Mouse (Mus musculus): ENCODE results near the gene Ptprr. TPM values are rescaled to one million over a fixed set of nuclear protein-coding genes. Genes with fewer than 3 reads are reported as not detected.

The Ptprr gene
- total RNA-seq, 2 experiments from 2014 or later = 0.75 to 1.3 TPM

DNA sequence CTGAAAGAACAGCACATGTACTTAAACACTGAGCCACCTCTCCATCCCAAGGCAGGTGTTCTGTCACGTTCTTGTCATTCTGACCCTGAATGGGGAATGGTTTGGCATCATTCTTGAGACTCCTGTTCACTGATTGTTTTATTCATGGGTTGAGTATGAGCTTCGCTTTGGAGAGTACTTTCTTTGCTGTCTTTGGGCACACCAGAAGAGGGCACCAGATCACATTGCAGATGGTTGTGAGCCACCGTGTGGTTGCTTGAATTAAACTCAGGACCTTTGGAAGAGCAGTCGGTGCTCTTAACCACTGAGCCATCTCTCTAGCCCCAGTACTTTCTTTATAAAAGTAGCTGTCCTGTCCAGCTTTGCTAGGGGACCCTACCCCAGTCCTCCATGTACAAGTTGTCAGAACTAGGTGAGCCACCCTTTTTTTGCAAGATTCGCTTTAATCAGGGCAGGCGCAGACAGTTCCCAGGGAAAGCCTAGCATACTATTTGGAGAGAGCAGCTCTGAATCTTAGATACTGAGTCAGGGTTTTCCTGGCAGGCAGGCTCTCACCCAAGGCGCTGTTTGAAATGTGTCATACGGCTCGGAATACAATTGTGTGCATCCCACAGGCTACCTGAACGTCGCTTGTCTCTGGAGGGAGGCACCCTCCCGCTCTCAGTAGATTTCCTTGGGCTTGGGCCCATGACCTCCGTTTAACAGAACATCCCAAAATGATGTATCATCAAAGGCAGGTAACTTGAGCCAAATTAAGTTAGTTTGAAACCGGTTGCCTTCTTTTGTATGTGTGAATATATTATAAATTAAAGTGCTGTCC lies 178.8 kb downstream of the Ptprr start:
- no peak for DNase-seq (ENCODE audit: low spot score)

DNA sequence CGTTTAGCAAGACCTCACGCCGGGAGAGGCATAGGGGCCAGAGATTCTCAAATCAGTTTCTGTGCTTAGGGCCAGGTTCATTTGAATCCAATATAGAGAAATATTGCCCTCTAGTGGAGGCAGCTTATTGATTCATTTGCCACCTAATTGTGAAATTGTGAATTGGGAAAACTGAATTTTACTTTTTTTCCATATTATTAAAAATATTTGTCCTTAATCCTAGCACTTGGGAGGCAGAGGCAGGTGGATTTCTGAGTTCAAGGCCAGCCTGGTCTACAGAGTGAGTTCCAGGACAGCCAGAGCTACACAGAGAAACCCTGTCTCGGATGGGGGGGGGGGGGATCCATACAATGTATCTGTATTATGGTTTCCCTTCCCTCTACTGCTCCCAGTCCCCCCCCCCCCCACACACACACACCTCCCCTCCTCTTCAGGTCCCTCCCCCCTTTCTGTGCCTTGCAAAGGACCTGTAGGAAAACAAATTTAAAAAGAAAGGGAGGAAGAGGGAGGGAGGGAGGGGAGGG lies 179.5 kb downstream of the Ptprr start:
- no peak for DNase-seq (ENCODE audit: low spot score)

DNA sequence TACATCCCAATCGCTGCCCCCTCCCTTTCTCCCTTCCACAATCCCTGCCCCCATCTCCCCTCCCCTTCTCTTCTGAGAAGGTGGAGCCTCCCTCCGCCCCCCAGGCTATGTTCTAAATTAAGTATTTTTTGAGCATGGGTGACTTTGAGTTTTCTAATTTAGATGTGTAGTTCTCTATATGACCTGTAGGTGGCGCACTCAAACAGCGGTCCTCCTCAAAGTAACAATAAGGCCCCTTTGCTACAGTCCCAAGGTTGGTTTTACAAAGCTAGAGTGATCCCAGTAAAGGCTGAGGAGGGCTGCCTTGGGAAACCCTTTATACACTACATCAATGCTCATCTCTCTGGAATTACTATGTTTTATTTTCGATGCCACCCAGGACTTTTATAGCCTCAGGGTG lies 181.0 kb downstream of the Ptprr start:
- DNase-seq (ENCODE audit: low spot score) = no peak

DNA sequence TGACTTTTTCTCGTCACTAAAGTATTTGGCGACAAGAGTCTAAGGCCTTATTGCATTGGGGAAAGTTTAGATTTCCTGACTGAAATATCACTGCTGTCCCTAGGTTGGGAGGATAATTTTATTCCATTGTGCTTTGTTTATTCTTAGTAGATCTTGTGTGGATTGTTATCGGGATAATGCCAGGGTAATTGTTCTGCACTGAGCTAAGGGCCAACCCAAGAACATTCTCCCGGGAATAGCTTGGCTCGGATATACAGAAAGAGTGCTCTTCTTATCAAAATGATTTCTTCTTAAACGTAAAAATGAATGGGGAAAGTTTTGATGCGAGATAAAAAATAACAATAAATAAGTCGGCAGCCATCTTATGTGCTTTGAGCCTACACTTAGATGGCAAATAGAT lies 183.5 kb downstream of the Ptprr start:
- no peak for DNase-seq (ENCODE audit: low spot score)

DNA sequence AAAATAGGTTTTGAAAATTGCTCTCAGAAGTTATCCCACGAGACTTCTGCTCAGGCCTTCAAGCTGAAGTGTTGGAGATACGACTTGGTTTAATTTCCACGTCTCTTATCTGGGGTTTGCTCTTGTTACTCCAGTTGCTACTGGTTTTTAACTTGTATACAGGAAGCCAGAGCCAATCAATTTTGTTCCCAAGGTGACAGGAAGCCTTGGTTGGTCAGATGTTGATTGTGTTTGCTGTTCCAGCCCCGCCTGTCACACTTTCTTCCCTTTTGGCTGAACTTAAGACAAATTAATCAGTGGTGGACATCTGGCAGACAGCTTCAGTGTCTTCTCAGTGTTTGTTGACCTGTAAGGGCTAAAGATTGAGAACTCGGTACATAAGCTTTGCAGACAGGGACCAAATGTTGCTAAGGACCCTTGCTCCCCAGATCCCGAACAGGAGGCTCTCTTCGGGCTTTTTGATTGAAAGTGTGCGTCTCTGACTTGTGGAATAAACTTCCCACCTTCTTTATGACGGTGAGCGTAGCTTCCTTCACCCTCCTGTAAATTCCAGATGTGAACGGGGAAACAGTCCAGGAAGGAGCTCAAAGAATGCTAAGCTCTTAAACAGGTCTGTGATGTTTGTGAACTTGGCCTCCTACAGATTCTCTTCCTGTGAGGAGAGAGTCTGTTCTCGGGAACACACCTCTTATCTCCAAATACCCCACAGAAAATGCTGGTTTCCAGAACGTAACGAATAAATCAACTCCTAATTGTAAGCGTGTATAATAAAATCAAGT lies 187.8 kb downstream of the Ptprr start:
- no peak for DNase-seq (ENCODE audit: low spot score)

DNA sequence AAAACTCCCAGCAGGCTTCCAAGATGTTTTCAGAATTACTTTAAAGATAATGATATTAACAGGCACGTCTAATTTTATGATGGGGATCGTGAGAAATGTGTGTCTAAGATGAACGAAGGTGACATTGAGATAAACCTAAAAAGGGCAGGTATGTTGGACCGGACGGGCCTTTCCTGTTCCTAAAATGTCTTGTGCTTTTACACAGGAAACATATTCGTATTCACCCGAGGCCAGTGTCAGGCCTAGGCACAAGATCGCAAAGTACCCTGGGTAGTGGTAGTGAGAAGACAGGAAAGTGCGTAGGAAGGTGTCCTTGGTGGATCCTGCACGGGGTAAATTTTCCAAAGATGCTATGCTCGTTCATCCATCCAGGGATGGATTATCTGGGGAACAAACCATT lies 188.4 kb downstream of the Ptprr start:
- no peak for DNase-seq (ENCODE audit: low spot score)

DNA sequence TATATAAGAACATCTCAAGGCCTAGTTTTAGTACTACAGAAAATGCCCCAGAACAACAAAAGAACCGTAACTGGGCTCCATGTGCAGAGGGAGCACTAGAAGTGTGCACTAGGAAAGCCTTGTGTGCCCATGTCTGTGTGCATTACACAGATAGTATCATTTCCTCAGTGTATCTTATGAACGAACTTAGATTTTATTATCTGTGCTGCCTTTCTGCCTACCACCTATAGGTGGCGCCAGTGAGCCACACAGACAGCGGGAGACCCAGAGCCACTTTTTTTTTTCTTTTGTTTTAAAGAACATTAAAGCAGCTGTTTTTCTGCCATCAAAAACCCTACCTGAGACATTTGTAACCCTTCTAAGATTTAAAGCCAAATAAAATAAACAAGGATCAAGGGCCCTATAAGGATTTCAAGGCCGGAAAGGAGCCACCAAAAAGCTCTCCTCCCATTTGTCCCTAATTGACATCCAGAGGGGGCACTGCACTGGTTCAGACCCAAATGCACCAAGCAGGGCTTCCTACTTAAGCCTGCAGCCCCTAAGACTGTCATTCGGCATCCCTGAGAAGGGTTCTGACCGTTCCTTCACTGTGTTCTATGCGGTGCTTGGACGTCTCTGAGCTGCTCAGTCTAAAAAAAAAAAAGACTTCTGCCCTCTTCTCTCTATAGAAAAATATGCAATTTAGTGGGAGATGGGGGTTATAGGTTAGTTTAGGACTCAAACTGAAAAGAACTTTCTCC lies 190.1 kb downstream of the Ptprr start:
- peak; percentile 20 for DNase-seq (ENCODE audit: low spot score)

DNA sequence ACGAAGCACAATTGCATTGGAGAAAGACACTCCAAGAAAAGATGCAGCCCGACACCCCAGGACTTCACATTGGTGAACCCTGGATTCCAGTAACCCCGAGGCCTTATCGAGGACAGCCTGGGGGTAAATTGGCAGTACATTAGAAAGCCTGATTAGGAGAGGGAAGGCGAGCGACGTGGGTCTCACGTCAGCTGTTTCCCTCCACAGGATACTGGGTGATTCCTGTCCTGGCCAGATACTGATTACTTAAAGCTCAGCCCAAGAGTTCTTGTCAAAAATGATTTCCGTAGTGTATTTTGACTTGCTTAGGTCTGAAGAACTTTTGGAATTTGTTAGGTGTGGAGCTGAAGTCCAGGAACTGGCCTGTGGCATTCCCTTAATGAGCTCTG lies 190.7 kb downstream of the Ptprr start:
- DNase-seq (ENCODE audit: low spot score) = no peak

DNA sequence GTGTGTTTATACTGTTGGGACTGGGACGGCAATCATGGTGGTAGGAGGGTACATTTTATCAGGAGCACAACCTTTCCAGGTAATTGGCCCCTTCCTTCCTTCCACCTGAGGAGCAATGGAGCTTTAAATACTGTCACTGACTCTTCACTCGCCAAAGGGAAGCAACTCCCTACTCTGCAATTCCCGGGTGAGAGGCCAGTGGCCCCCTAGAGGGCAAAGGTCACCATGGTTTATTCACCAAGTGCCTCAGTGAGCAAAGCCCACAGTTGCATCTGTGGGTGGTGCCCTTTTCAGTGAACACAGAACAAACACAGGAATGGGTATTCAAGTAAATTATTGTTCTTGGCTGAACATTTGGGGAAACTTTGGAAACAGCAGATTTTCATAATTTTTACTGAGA lies 194.1 kb downstream of the Ptprr start:
- DNase-seq (ENCODE audit: low spot score) = no peak

DNA sequence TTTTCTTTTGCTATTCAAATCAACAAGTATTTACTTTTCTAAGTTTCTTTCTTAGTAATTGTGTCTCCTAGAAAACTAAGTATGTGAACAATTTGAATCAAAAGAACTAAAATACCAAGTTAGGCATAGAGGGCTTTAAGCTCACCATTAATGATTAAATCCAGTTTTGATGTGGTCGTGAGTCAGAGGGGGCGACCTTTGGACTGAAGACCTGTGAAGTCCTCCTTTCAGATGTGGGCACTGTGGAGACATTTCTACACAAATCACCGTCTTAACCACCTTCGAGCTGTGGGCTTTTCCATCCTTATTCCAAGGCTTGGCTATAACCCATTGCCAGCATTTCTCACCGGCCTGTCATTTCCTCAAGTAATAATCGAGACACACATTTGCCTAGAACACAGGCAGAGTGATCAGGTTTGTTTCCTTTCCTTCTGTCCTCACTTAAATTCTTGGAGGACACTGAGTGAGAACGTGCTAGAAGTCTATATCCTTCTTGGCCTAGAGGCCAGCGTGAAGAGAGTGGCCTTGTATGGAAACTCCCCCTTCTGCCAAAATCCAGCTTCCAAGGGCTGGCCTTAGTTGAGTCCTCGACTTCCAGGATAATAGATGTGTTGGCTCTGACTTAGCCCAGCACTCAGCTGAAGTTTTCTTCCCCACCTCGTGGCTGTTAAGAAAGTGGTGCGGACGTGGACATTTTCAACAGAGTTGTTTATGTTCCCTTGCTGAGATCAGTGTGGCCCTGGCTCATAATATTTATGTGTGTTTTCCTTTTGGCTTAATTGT lies 202.5 kb downstream of the Ptprr start:
- DNase-seq (ENCODE audit: low spot score) = no peak

DNA sequence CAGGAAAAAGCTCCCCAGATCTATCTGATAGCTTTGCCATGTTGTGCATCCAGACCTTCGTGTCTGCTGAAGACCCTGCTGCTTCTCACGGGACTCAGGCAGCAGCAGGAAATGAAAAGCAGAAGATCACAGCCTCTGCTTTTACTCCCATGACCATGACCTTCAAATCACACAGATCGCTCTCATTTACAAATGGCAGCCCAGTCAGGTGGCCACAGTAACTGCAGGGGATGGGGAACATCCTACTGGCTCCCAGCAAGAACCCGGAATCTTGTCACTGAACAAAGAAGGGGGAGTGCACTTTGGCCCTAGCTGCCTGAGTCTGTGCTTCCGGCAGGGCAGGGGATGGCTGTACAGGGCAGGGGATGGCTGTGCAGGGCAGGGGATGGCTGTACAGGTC lies 217.3 kb downstream of the Ptprr start:
- DNase-seq (ENCODE audit: low spot score) = no peak

DNA sequence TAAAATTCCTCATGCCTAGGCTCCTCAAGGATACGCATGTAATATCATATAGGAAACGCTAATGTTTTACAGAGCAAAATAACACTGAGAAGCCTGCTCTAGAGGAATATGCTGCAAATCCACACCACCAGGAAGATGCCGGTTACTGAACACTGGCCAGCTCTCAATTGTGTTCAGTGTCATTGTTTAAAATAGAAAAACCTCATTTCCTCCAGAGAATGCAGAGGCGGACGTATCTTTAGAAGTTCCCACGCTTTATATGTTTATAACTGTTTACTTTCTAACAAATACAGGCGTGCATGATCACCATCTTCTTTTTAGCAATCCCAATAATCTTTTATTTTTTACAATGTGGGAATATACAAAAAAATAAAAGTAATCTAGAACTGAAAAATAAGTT lies 224.2 kb downstream of the Ptprr start:
- no peak for DNase-seq (ENCODE audit: low spot score)

DNA sequence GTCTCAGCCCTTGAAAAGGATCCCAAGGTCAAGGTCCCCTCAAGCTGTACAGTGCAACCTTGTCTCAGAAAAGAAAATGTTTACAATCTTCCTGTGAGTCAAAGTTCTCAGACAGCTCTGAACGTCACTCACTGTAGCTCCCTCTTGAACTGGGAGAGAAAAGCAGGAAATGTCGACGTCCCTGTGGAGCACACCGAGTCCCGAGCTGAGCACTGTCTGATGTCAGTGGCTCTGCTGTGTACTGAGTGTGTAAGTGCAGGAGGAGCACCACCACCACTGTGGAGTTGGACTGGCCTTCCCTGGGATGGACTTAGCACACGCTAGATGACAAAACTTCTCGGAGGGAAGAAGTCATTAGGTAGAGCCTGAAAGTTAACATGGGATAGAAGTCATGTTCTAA lies 225.4 kb downstream of the Ptprr start:
- no peak for DNase-seq (ENCODE audit: low spot score)

DNA sequence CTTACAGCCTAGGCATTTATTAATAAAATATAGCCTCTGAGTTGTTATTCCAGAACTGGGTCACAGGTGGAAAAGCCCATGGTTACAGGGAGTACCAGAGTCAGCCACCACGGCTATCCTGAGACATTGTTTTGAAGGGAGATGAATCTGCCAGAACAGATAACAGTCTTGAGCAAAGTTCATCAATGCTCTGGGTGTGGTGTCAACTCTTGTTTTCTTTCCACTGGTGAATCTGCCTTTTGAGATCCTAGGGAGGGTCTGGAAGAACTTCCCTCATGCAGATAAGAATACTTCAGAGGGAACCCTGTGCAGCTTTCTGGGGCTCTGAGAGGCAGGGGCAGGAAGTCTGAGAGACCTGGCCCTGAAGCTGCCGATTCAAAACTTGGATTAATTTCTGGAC lies 227.6 kb downstream of the Ptprr start:
- DNase-seq (ENCODE audit: low spot score) = no peak

DNA sequence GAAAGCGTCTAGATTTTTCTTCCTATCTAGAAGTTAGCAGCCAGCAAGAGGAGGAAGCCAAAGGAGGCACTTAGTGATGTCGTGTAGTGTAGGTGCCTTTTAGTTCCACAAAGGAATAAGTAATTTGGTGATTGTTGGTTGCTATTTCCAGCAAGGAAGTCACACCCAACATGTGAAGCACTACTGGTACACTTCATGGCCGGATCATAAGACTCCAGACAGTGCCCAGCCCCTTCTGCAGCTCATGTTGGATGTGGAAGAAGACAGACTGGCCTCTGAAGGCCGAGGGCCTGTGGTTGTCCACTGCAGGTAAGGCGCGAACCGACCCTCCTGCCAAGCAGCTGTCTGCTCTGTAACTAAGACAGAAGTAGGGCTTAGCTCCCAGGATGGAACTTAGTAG lies 234.7 kb downstream of the Ptprr start:
- DNase-seq (ENCODE audit: low spot score) = no peak

DNA sequence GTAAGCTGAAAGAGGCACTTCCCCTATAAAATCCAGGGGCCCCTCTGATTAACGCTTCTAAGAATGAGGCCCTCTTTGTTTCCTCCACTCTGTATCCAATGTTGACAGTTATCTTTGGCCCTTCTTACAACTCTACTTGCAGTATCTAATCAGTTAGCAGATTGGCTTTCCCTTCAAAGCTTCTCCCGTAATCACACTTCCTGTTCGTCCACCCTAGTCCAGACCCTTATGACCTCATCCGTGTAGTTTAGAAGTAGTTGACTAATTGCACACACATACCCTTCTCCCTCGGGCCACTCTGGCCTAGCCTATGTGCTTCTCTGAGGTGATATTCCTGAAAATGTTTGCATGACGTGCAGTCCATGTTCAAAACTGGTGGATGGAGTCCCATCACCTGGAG lies 236.0 kb downstream of the Ptprr start:
- no peak for DNase-seq (ENCODE audit: low spot score)

DNA sequence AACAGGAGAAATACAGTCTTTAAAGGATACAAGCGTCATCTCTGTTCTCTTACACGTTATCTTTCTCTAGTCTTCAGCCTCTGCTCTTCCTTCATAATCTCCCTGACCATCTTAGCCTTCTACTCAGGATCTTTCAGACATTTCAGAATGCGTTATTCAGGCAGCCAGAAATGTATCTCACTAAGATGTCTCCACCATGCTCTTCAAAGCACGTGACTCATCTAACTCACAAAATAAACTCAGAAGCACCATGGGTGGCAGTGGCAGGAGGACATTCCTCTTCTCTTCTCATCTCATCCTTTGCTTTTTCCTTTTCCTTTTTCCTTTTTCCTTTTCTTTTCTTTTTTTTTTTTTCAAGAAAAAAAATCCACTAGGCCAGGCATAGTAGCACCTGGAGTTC lies 241.3 kb downstream of the Ptprr start:
- DNase-seq (ENCODE audit: low spot score) = no peak

DNA sequence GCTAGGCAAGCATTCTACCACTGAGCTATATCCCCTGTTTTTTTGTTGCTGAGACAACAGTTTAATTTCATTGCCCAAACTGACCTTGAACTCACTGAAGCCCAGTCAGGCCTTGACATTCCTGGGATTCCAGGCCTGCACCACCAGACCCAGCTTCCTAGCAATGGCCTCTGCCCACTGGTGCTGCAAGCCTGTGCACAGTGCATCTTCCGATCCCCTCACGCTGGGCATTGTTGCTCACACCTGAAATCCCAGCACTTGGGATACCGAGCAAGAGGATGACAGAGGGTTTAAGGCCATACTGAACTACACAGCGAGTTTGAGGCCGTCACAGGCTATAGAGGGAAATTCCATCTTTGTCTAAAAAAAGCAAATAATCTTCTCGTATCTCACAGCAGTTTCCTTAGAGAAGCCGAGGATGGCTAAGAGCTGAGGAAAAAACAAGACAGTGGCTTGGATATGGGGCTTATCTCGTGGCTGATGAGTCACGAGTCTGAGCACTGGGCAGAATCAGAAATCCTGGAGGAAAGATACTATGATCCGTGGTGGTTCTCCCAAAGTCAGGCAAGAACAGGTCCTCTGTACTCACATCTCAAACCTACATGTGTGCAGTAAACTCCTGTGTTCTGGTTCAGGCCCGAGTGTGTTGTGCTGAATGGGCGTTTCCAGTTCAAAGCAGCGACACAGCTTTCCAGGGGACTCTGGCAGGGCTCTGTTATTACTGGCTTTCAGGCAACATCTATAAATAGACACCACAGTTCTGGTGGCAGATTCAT lies 242.8 kb downstream of the Ptprr start:
- peak; percentile 30 for DNase-seq (ENCODE audit: low spot score)

DNA sequence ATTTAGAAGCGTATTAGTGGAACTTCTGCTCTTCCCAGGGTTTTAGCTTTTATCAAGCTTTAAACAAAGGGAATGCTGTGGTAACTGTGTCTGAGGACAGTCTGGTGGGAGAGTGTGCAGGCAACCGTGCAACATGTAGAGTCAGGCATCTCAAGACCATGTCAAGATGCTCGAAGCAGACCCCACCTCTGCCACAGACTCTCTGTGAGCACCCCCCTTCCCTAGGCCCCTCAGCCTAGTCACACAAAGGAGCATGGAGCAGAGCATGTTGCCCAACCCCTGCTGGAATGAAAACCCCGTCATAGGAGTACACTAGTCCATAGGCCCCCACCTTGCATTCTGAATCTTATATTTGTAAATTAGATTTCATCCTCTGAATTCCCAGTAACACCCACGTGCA lies 243.5 kb downstream of the Ptprr start:
- DNase-seq (ENCODE audit: low spot score) = no peak

DNA sequence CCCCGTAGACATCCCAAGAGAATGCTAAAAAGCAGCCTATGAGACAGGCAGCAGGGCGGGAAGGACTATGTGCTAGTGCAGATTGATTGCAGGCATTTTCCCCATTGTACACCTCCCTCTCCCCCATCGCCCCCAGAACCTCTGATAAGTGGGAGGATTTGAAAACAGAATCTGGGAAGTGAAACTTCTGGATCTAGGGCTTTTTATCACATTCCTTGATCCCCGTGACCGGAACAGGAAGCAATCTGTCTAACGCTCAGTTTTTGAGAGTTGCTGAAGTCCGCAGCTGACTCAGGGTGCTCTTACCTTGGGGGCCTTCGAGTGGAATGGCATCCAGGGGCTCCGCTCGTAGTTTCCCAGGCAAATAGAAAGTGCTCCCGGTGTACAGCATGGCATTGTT lies 246.5 kb downstream of the Ptprr start:
- DNase-seq (ENCODE audit: low spot score) = no peak
